Mouse (Mus musculus): ENCODE measurements around the gene Sema4d. TPM values are rescaled to one million over a fixed set of nuclear protein-coding genes. Genes with fewer than 3 reads are reported as not detected.
A peak's percentile ranks its signal among the peaks of the same experiment; 100 is the strongest.

Sema4d gene
- total and polyA plus RNA-seq, 2 experiments from 2014 or later: 11.6 to 18.2 TPM

DNA sequence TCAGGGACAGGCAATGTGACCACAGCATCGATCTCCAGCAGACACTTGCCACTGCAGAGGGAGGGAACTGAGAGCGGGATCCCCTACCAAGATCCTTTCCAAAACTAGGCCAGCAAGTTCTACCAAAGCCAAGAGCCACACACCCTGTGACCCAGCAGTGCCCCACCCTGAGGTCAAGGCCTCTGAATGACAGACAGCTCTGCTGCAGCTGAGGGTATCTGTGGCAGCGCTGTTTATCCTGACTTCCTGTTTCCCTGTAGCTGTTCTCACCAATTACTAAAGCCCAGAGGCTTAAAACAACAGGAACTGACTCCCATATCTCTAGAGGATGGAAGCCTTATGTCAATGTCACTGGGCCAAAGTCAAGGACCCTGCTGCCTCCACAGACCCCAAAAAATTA lies 37.0 kb downstream of the Sema4d start:
- Histone ChIP-seq H3K4me3 (ENCODE audit: low read depth, low read length) (no peak overlapping the region), H3K27me3 (ENCODE audit: control insufficient read depth, insufficient read depth, low read length) (no peaks in the 10 kb centered on the region), H3K36me3 (replicated peaks; ENCODE audit: control insufficient read depth, insufficient read depth, low read length) (no peaks in the 10 kb centered on the region), H3K4me1 (ENCODE audit: control insufficient read depth, insufficient read depth) (peaks cover 41% of the 10 kb centered on the region), H3K27ac (ENCODE audit: low read depth) (peak overlapping the region; percentile 39; the same call in 1 of the 2 replicates), H3K4me2 (ENCODE audit: low read depth, low read length) (no peak overlapping the region), H3K9ac (replicated peaks; ENCODE audit: low read depth, low read length) (no peak overlapping the region; the same call in 1 of the 2 replicates), H3K9me3 (replicated peaks; ENCODE audit: control insufficient read depth, low read length) (no peaks in the 10 kb centered on the region)
- ATAC-seq (ENCODE audit: insufficient read depth, low read depth) (no peak), DNase-seq (ENCODE audit: low spot score) (no peak)
- TF ChIP-seq CTCF (IDR thresholded peaks at IDR 0.05; ENCODE audit: low read depth): no peak
- no peak for TF ChIP-seq EP300 (IDR thresholded peaks at IDR 0.05; ENCODE audit: low read depth)
- 39% methylated on average over 3 of the region's 3 CpGs for WGBS

DNA sequence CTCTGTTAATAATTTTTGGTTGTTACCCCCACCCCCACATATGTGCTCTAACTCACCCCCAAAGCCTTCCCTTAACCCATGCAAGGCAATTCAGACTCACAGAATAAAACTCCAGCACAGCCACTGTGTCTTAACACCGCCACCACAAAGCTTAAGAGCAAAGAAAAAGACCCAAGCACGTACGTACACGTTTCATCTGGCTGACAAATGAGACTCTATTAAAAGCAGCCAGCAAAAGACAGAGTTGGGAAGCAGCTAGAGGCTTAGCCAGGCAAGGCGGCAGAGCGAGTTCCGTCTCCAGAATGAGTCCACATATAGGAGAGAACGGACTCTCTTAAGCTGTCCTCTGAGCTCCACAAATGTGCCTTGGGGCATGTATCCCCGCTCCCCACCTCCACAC lies 37.5 kb downstream of the Sema4d start:
- H3K4me2 ChIP-seq (ENCODE audit: low read depth, low read length): no peak overlapping the region
- peaks cover 42% of the 10 kb centered on the region for H3K4me1 ChIP-seq (ENCODE audit: control insufficient read depth, insufficient read depth)
- WGBS: 62% methylated on average over 9 of the region's 9 CpGs
- ATAC-seq (ENCODE audit: insufficient read depth, low read depth) (no peak), DNase-seq (ENCODE audit: low spot score) (no peak)
- H3K9me3 ChIP-seq (replicated peaks; ENCODE audit: control insufficient read depth, low read length): no peaks in the 10 kb centered on the region
- TF ChIP-seq CTCF (IDR thresholded peaks at IDR 0.05; ENCODE audit: low read depth) (no peak), EP300 (IDR thresholded peaks at IDR 0.05; ENCODE audit: low read depth) (no peak)
- H3K36me3 ChIP-seq (replicated peaks; ENCODE audit: control insufficient read depth, insufficient read depth, low read length): no peaks in the 10 kb centered on the region
- no peak overlapping the region for H3K4me3 ChIP-seq (ENCODE audit: low read depth, low read length)
- H3K27ac ChIP-seq (ENCODE audit: low read depth): peak overlapping the region; percentile 39; the same call in 1 of the 2 replicates
- no peak overlapping the region; the same call in 1 of the 2 replicates for H3K9ac ChIP-seq (replicated peaks; ENCODE audit: low read depth, low read length)
- H3K27me3 ChIP-seq (ENCODE audit: control insufficient read depth, insufficient read depth, low read length): no peaks in the 10 kb centered on the region

DNA sequence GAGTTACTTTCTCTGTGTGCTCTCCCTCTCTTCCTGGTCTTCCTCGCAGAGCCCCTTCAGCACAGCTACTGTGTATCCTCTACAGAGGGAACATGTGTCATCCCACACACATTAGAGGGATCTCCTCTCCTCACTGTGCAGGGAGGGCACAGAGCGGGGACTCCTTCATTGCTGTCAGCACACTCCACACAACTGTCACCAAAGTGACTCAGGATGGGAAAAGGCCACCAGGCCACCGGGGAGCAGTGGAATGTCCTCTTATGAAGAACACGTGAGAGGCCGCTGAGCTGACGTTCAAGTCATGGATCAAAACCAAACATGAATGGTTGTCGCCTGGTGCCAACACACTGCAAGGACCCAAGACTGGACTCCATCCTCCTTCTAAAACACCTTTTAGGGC lies 38.0 kb downstream of the Sema4d start:
- Histone ChIP-seq H3K4me1 (ENCODE audit: control insufficient read depth, insufficient read depth) (peaks cover 37% of the 10 kb centered on the region), H3K9ac (replicated peaks; ENCODE audit: low read depth, low read length) (no peak overlapping the region), H3K4me2 (ENCODE audit: low read depth, low read length) (no peak overlapping the region), H3K27me3 (ENCODE audit: control insufficient read depth, insufficient read depth, low read length) (no peaks in the 10 kb centered on the region), H3K4me3 (ENCODE audit: low read depth, low read length) (no peak overlapping the region), H3K9me3 (replicated peaks; ENCODE audit: control insufficient read depth, low read length) (no peaks in the 10 kb centered on the region), H3K36me3 (replicated peaks; ENCODE audit: control insufficient read depth, insufficient read depth, low read length) (no peaks in the 10 kb centered on the region), H3K27ac (ENCODE audit: low read depth) (peak overlapping the region; percentile 39; the same call in 1 of the 2 replicates)
- DNase-seq (ENCODE audit: low spot score) (peak; percentile 51), ATAC-seq (ENCODE audit: insufficient read depth, low read depth) (peak; percentile 53; the same call in 1 of the 2 replicates)
- no peak for TF ChIP-seq EP300 (IDR thresholded peaks at IDR 0.05; ENCODE audit: low read depth)
- no peak for TF ChIP-seq CTCF (IDR thresholded peaks at IDR 0.05; ENCODE audit: low read depth)
- 49% methylated on average over 7 of the region's 7 CpGs for WGBS

DNA sequence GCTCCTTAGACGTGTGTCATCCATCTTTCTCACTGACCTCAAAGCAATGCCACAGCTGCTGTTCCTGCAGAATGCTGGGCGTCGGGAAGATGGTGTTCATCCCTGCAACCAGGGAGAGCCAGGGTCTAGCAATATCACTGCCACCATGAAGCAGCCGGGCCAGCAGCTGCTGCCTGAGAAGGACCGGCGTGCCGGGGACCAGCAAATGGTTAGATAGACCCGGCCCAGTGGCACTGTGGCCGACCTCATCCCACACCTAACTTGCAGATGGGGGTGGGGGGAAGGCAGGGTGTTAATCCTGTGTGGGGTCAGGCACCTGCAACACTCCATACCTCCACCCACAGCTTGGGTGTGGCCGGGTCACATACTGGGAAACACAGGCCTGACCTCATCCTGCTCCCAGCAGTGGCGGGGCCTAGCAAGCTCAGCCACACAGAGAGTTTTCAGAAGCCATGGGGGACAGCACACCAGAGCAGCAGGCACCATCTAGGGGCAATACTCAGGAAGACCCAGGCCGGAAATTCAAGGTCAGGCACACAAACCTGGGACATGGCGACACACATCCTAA lies 38.9 kb downstream of the Sema4d start:
- Histone ChIP-seq H3K4me1 (ENCODE audit: control insufficient read depth, insufficient read depth) (peaks cover 45% of the 10 kb centered on the region), H3K27ac (ENCODE audit: low read depth) (no peak overlapping the region), H3K36me3 (replicated peaks; ENCODE audit: control insufficient read depth, insufficient read depth, low read length) (no peaks in the 10 kb centered on the region), H3K4me3 (ENCODE audit: low read depth, low read length) (no peak overlapping the region), H3K27me3 (ENCODE audit: control insufficient read depth, insufficient read depth, low read length) (no peaks in the 10 kb centered on the region), H3K4me2 (ENCODE audit: low read depth, low read length) (no peak overlapping the region), H3K9ac (replicated peaks; ENCODE audit: low read depth, low read length) (no peak overlapping the region), H3K9me3 (replicated peaks; ENCODE audit: control insufficient read depth, low read length) (no peaks in the 10 kb centered on the region)
- 85% methylated on average over 13 of the region's 13 CpGs for WGBS
- DNase-seq (ENCODE audit: low spot score): no peak
- TF ChIP-seq EP300 (IDR thresholded peaks at IDR 0.05; ENCODE audit: low read depth) (no peak), CTCF (IDR thresholded peaks at IDR 0.05; ENCODE audit: low read depth) (no peak)
- no peak for ATAC-seq (ENCODE audit: insufficient read depth, low read depth)

DNA sequence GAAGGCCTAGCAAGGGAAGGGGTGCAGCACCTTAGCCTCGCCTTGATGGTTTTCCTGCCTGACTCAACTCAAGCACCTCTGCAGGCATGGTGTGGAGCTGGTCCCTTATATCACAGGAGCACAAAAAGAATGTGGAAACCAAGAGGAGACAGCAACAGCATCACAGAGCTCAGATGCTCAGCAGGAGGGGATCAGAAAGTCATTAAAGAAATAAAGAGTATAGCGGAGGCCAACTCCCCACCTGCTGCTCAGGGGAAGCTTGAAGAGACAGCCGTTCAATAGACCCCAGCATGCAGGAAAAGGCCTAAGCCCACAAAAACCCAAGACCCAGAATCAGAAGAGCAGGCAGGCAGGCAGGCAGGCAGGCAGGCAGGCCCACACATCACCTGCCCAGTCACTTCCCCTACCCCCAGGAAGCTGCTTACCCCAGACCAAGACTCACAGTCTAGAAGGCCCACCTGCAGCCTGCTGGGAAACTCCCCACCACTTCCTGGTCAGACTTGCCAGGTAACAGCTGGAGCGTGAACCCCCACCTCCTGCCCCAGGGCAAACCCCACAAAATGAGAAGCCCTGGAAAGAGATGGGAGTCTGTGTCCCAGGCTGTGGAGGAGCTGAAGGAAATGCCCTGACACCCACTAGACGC lies 39.6 kb downstream of the Sema4d start:
- ATAC-seq (ENCODE audit: insufficient read depth, low read depth) (no peak), DNase-seq (ENCODE audit: low spot score) (no peak)
- H3K9me3 ChIP-seq (replicated peaks; ENCODE audit: control insufficient read depth, low read length): no peaks in the 10 kb centered on the region
- no peak overlapping the region for H3K4me2 ChIP-seq (ENCODE audit: low read depth, low read length)
- WGBS: 85% methylated on average over 5 of the region's 5 CpGs
- no peaks in the 10 kb centered on the region for H3K27me3 ChIP-seq (ENCODE audit: control insufficient read depth, insufficient read depth, low read length)
- no peak for TF ChIP-seq EP300 (IDR thresholded peaks at IDR 0.05; ENCODE audit: low read depth)
- no peak for TF ChIP-seq CTCF (IDR thresholded peaks at IDR 0.05; ENCODE audit: low read depth)
- H3K9ac ChIP-seq (replicated peaks; ENCODE audit: low read depth, low read length): no peak overlapping the region
- peaks cover 46% of the 10 kb centered on the region for H3K4me1 ChIP-seq (ENCODE audit: control insufficient read depth, insufficient read depth)
- H3K36me3 ChIP-seq (replicated peaks; ENCODE audit: control insufficient read depth, insufficient read depth, low read length): no peaks in the 10 kb centered on the region
- H3K27ac ChIP-seq (ENCODE audit: low read depth): no peak overlapping the region
- no peak overlapping the region for H3K4me3 ChIP-seq (ENCODE audit: low read depth, low read length)

DNA sequence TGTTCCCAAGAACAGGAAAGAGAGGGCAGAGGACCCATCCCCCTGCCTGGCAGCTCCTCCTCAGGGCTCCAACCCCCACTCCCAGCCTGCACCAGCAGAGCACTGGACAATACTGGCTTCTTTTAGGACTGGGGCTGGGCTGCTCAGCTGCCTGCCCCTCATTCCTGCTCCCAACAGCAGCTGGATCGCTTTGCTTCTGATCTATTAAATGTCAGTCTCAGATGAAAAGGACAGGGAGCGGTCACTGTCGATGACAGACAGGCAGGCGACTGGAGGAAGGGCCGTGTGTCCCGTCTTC lies 40.4 kb downstream of the Sema4d start:
- no peaks in the 10 kb centered on the region for H3K27me3 ChIP-seq (ENCODE audit: control insufficient read depth, insufficient read depth, low read length)
- DNase-seq (ENCODE audit: low spot score) (no peak), ATAC-seq (ENCODE audit: insufficient read depth, low read depth) (no peak)
- no peak overlapping the region for H3K4me3 ChIP-seq (ENCODE audit: low read depth, low read length)
- no peak overlapping the region for H3K9ac ChIP-seq (replicated peaks; ENCODE audit: low read depth, low read length)
- H3K36me3 ChIP-seq (replicated peaks; ENCODE audit: control insufficient read depth, insufficient read depth, low read length): no peaks in the 10 kb centered on the region
- 35% methylated on average over 6 of the region's 6 CpGs for WGBS
- H3K4me2 ChIP-seq (ENCODE audit: low read depth, low read length): no peak overlapping the region
- peaks cover 49% of the 10 kb centered on the region for H3K4me1 ChIP-seq (ENCODE audit: control insufficient read depth, insufficient read depth)
- TF ChIP-seq CTCF (IDR thresholded peaks at IDR 0.05; ENCODE audit: low read depth) (no peak), EP300 (IDR thresholded peaks at IDR 0.05; ENCODE audit: low read depth) (no peak)
- no peaks in the 10 kb centered on the region for H3K9me3 ChIP-seq (replicated peaks; ENCODE audit: control insufficient read depth, low read length)
- no peak overlapping the region for H3K27ac ChIP-seq (ENCODE audit: low read depth)
